Mouse (Mus musculus) spleen, adult 2 months (tissue): Measurements from ENCODE around the gene Gm26938. TPM values are rescaled to one million over a fixed set of nuclear protein-coding genes. Genes with fewer than 3 reads are reported as not detected.
A peak's percentile ranks its signal among the peaks of the same experiment; 100 is the strongest.

ENCODE experiments used
- DNase-seq, 2 experiments: peaks; one replicate each; pipeline versions ENCODE4 v3.0.0 to v3.0.0-alpha.2; 2012 to 2021; ENCODE audit warnings: low spot score in 2 of 2, low read depth in 1 of 2
- H3K27ac ChIP-seq: fragments of 200-500 bp; 2 replicates; pipeline ENCODE4 v1.5.1; 2012; ENCODE audit warnings: low read length, inconsistent platforms; ENCODE audit not compliant: insufficient read depth
- H3K27me3 ChIP-seq: fragments of 200-500 bp; 2 replicates; pipeline ENCODE4 v1.6.1; 2012; ENCODE audit warnings: mild to moderate bottlenecking, moderate library complexity, low read length, inconsistent platforms; ENCODE audit not compliant: control insufficient read depth, insufficient read depth
- H3K36me3 ChIP-seq: fragments of 200-500 bp; 2 replicates; pipeline ENCODE4 v1.6.1; 2012; ENCODE audit warnings: mild to moderate bottlenecking, low read length, inconsistent platforms; ENCODE audit not compliant: control insufficient read depth, insufficient read depth
- H3K4me1 ChIP-seq: fragments of 200-500 bp; 2 replicates; pipeline ENCODE4 v1.6.1; 2011; ENCODE audit warnings: inconsistent platforms; ENCODE audit not compliant: control insufficient read depth, insufficient read depth, insufficient read length
- H3K4me3 ChIP-seq: fragments of 200-500 bp; 2 replicates; pipeline ENCODE4 v1.5.1; 2011; ENCODE audit warnings: mild to moderate bottlenecking, inconsistent platforms; ENCODE audit not compliant: insufficient read depth, insufficient read length; ENCODE audit errors: extremely low read depth
- CTCF ChIP-seq: fragments of 200-500 bp; IDR thresholded peaks from 2 replicates; pipeline ENCODE4 v1.5.1; 2011; ENCODE audit warnings: mild to moderate bottlenecking, inconsistent platforms; ENCODE audit not compliant: insufficient read depth, insufficient read length, insufficient replicate concordance; ENCODE audit errors: extremely low read depth
- POLR2A ChIP-seq: fragments of 200-500 bp; IDR thresholded peaks from 2 replicates; pipeline ENCODE4 v1.6.1; 2011; ENCODE audit warnings: low read depth, low read length, inconsistent platforms
- WGBS: fragments of 180-500 bp; shearing (Covaris S2); methylation state at CpG from one replicate; pipeline ENCODE4 v1.1.7; 2018; 5-methylcytosine and 5-hydroxymethylcytosine counted together
- polyA plus RNA-seq: library from polyadenylated mRNA; depleted of rRNA; stranded (reverse); fragments of >200 nt; gene quantifications from 2 replicates; pipeline ENCODE4 v1.2.3, GENCODE M21; 2012

Gm26938 gene
- polyA plus RNA-seq, 1 experiment = not detected

- Histone ChIP-seq H3K36me3 (peaks cover 21% of the 10 kb centered on the region), H3K4me3 (no peak overlapping the region), H3K27me3 (no peaks in the 10 kb centered on the region), H3K27ac (peak overlapping the region; percentile 67; the same call in 1 of the 2 replicates), H3K4me1 (no peaks in the 10 kb centered on the region)
- TF ChIP-seq CTCF = no peak
- WGBS = 80% methylated on average over 11 of the region's 11 CpGs
- no peak for DNase-seq
Observed at GRCm38 (mm10) chr5:139804573-139805111, 21.6 kb downstream of the Gm26938 start.

GRCm38 (mm10) chr5:139804107-139804551 is 22.1 kb downstream of the Gm26938 start:
- H3K4me3 ChIP-seq = no peak overlapping the region
- TF ChIP-seq CTCF (no peak), POLR2A (no peak)
- H3K4me1 ChIP-seq = no peaks in the 10 kb centered on the region
- WGBS = 15% methylated on average over 6 of the region's 6 CpGs
- H3K36me3 ChIP-seq = peaks cover 26% of the 10 kb centered on the region
- H3K27ac ChIP-seq = peak overlapping the region; percentile 67; the same call in 1 of the 2 replicates
- H3K27me3 ChIP-seq = no peaks in the 10 kb centered on the region
- DNase-seq = no peak

GRCm38 (mm10) chr5:139803601-139804102 is 22.6 kb downstream of the Gm26938 start:
- WGBS = 30% methylated on average over 12 of the region's 12 CpGs
- TF ChIP-seq POLR2A (no peak), CTCF (no peak)
- Histone ChIP-seq H3K27me3 (no peaks in the 10 kb centered on the region), H3K4me1 (no peaks in the 10 kb centered on the region), H3K4me3 (no peak overlapping the region), H3K36me3 (peaks cover 28% of the 10 kb centered on the region), H3K27ac (peak overlapping the region; percentile 45; the same call in 1 of the 2 replicates)
- DNase-seq = no peak

GRCm38 (mm10) chr5:139803165-139803564 is 23.0 kb downstream of the Gm26938 start:
- no peak for TF ChIP-seq CTCF
- Histone ChIP-seq H3K4me3 (no peak overlapping the region), H3K27ac (peak overlapping the region; percentile 8; the same call in 1 of the 2 replicates), H3K36me3 (peaks cover 28% of the 10 kb centered on the region), H3K27me3 (no peaks in the 10 kb centered on the region), H3K4me1 (no peaks in the 10 kb centered on the region)
- 84% methylated on average over 8 of the region's 8 CpGs for WGBS
- DNase-seq = no peak

GRCm38 (mm10) chr5:139801880-139802279 is 24.3 kb downstream of the Gm26938 start:
- TF ChIP-seq POLR2A = no peak
- no peak for TF ChIP-seq CTCF
- 90% methylated on average over 10 of the region's 10 CpGs for WGBS
- no peak overlapping the region for H3K4me3 ChIP-seq
- H3K36me3 ChIP-seq = peaks cover 30% of the 10 kb centered on the region
- H3K27ac ChIP-seq = no peak overlapping the region
- no peaks in the 10 kb centered on the region; the same call in 1 of the 2 replicates for H3K4me1 ChIP-seq
- DNase-seq = no peak
- no peaks in the 10 kb centered on the region for H3K27me3 ChIP-seq

GRCm38 (mm10) chr5:139801231-139801630 is 25.0 kb downstream of the Gm26938 start:
- TF ChIP-seq CTCF = no peak
- TF ChIP-seq POLR2A = no peak
- no peak overlapping the region for H3K27ac ChIP-seq
- 95% methylated on average over 8 of the region's 8 CpGs for WGBS
- H3K36me3 ChIP-seq = peaks cover 30% of the 10 kb centered on the region
- no peak overlapping the region for H3K4me3 ChIP-seq
- peaks cover under 1% of the 10 kb centered on the region; the same call in 1 of the 2 replicates for H3K4me1 ChIP-seq
- H3K27me3 ChIP-seq = no peaks in the 10 kb centered on the region
- DNase-seq = no peak
